Mouse (Mus musculus) thymus, postnatal 25 days (tissue): ENCODE results near the gene Ndufs3.

Experiments
- DNase-seq: peaks from one replicate; pipeline ENCODE4 v3.0.0; 2022

Gene Ndufs3

DNA sequence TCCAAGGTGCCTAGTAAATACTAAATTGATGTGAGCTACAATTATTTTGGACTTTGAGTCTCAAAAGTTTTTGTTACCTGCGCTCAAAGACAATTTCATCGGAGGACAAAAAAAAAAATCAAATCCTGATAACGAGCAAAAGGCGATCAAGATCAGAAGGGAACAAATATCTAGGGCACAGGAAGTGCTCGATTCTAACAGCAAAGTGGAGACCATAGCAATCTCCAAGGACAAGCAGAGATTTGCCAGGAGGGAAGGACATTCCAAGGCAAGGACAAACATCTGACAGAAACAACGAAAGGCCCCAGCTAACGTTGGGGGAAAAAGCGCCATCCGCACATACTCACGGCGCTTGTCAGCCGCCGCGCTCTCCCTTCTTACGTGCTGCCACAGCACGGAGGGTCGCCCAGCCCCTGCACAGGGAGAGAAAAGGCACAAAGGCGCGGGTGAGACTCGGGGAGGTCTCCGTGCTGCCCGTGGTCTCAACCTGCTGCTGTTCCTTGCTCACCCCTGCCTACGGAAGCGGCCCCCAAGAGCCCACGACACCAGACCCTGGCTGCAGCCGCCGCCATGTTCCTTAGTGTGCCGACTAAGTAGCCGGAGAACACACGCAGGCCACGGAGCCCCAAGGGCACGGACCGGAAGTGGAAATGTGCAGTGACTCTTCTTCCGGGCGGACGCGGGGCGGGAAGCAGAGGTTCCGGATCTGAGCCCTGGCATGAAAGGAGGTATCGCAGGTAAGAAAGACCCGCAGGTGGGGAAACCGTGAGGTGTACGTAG, at the start of gene Ndufs3, which contains the start of gene Kbtbd4:
Gene Ndufs3, minus strand, starts transcription at position 752 of the 780 bp plus-strand sequence.
Gene Kbtbd4, plus strand, starts transcription at position 665 of the 780 bp plus-strand sequence.
- peak; percentile 90 for DNase-seq

DNA sequence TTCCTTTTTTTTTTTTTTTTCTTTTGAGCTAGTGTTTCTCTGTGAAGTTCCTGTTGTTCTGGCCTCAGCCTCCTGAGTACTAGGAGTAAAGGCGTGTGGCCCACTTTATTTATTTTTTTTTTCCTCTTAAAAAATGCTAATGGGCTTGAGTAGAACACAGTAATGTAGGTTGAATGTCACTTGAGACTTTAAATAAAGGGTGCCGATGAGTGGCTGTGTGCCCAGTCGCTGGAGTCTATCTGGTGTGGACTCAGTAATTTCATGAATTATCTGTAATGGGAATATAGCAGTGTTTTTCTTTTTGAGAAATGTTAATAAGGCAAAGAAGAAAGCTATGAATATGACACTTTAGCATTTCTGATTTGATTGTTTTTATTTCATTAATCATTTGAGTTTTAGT, 48.8 kb upstream of the Ndufs3 start:
- DNase-seq, result no peak

DNA sequence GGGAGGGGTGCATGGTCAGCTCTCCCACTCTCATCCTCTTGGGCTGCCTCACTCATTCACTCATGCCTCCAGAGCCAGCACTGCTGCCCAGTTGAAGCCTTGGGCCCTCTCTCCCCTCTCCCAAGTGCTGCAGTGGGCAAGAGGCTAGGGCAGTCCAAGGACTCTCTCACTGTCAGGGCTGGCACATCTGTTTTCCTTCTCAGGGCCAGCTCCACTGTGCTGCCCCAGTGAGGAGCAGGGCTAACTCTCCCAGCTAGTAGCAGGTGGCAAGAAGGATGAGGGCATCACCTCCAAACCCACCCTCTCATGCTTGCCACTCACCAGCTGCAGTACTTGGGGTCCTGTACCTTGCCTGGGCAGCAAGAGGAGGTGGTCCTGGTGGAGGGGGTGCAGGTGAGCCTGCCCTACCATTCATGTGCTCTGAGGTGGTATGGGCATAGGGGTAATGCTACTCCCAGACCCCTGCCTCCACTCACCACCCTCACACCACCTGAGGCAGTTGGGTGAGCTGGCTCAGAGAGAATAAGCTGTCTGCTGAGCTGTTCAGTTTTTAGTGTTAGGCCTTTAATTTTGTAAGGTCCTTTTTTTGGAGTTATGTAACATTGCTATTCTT, 46.1 kb upstream of the Ndufs3 start:
- no peak for DNase-seq

DNA sequence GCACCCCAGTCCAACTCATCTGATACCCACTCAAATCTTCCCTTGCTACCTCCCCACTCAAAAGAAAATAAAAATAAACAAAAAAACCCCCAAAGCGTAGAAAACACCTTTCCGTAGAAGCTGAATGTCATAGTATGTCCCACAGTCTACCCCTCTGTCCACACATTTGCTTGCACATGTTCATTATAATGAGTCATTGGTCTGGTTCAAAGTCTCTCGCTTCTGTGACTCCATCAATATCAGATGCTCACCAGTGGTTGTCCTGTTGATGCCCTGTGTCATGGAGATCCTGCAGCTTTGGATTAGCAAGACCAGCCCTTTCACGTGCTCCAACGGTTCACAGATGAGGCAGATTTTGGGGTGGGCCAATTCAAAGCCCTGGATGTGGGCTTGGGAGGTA, 45.5 kb upstream of the Ndufs3 start:
- no peak for DNase-seq

DNA sequence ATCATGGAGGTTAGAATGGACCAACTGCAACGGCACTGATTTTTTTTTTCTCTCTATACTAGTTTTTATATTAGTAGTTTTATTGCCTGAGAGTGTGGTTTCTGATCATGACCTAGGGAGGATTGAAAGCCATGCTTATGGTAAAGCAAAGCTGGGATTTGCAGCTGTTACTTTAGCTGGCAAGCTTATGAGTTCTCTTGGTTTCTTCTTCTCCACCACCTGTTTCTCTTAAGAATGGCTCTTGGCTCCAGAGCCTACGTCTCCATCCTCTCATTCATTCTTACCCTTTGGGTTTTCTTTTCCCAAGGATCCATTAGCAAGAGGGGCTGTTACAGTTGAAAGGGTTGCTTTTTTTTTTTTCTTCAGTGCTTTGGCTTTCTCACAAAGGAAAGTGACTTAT, 37.1 kb upstream of the Ndufs3 start:
- DNase-seq, result no peak

DNA sequence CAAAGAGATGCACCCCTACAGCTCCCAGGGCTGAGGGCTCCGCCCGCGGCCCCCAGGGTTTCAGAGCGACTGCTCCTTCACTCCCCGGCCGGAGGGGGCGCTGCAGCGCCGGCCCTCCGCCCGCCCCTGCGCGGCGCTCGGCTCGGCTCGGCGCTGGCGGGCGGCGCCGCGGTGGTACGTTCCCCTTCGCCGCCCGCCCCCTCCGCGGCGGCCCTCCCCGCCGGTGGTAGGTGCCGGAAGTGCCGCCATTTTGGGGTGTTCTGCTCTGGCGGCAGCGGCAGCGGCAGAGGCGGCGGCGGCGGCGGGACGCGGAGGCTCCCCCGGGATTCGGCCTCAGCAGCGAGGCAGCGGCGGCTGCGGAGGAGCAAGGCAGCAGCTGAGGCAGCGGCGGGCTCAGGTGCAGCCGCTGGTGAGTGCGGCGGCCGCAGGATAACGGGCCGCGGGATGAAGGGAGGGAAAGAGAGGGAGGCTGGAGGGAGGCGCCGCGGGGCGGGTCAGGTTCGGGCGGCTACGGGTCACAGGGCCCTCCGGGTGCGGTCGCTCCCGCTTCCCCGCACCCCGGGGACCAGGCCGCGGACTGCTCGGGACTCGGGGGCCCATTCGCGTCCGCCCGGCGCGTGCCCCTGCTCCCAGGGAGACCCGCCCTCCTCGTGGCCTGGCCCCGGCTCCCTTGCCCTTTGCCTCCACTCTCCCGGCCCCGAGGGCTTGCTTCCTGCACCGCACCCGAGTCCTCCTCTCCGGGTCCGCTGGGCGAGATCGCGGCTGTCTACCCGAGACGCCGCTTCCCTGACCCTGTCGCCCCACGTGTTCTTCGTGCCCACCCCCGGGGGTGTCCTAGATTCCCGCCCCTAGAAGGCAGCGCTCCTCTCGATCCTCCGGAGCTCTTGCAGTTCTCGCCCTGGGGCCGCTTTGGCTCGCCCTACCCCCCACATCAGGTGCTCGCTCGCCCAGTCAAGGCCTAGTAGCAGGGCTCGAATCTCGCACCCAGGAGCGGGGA, 35.9 kb upstream of the Ndufs3 start, which contains the start of gene Celf1:
Gene Celf1, plus strand, starts transcription at position 150 of the 997 bp plus-strand sequence.
- DNase-seq, result peak; percentile 88

DNA sequence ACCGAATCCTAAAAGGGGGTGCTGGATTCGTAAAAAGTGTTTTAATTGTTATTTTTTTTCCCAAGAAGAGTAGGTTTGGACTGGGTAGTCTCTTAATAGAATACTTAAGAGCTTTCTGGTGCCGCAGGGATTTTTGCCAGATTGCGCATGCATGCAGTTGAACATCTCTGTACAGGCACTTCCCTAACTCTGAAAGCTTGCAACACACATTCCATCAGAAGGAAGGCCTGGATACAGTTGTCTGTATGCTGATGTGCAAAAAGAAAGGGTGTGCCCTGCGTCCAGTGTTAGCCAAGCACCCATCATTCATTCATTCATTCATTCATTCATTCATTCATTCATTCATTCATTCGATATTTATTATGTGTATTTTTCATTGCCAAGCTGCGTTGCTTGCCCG, 35.1 kb upstream of the Ndufs3 start:
- DNase-seq, result no peak

DNA sequence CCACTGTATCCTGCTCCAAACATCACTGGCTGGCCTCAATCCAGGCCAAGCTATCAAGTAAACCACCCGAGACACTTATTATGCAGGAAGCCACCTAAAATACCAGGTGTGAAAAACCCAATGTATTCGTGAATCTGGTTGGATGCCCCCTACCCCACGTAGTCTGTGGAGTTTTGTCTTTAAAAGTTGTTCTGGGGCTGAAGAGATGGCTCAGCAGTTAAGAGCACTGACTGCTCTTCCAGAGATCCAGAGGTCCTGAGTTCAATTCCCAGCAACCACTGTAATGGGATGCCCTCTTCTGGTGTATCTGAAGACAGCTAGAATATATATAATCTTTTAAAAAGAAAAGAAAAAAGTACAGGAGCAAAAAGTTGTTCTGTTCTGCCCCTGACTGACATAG, 33.7 kb upstream of the Ndufs3 start:
- no peak for DNase-seq

DNA sequence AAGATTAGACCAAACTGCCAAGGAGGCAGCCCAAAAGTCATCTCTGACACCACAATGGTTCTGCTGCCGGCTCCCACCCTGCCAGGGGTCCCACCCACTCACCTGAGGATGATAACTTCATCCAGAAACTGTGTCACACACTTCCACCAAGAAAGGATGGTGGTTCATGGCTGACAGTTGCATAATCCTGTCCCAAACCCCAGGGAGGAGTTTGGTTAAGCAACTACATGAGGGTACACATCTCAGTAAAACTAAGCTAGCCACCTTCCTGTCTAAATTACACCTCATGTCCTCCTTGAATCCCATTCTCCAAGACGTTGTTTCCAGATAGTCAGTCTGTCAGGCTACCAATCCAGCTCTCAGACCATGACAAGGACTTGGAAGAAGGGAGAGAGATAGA, 27.6 kb upstream of the Ndufs3 start:
- DNase-seq, result no peak

DNA sequence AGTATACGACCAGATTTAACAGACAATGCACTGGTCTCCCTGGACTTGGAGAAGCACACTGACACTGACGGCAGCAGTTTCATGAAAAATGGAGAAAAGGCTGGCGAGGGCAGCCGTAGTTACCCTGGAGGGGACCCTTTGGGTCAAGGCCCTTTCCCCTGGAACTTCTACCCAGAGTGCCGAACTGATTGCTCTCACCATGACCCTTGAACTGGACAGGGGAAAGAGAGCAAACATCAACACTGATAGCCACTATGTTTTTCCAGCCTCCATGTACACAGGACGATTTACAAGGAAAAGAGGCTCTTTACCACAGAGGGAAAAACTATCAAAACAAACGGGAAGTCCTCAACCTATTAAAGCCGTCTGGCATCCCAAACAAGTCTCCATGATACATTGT, 27.2 kb upstream of the Ndufs3 start:
- no peak for DNase-seq

DNA sequence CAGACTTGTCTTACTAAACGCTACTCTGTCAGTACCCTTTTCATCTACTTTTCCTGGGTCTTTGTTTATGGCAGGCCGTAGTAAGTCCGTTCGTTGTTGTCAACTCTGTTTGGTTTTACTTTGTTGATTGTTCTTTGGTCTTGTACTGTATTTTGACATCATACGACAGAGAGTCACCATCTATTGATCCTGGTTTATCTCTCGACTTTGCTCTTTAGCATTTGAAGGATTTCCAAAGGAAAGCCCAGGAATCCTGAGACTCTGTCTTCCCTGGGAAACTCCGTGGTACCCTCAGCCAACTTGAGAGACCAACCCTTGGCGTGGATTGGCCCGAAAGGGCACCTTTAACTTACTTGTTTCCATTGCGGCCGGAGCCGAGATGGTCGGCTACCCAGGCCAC, 23.9 kb upstream of the Ndufs3 start:
- no peak for DNase-seq

DNA sequence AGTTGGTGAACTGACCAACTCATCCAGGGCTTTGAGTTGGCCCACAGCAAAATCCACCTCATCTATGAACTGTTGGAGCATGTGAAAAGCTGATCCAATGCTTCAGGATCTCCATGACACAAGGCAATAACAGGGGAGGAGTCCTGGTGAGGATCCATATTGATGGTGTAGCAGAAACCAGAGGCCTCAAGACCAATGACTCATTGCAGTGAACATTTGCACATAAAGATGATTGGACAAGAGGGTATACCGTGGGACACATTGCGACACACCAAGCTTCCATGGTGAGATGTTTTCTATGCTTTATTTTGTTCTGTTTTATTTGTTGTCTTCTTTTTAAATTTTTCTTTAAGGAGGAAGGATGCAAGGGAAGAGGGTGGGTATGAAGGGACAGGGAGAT, 18.0 kb upstream of the Ndufs3 start:
- DNase-seq, result no peak

DNA sequence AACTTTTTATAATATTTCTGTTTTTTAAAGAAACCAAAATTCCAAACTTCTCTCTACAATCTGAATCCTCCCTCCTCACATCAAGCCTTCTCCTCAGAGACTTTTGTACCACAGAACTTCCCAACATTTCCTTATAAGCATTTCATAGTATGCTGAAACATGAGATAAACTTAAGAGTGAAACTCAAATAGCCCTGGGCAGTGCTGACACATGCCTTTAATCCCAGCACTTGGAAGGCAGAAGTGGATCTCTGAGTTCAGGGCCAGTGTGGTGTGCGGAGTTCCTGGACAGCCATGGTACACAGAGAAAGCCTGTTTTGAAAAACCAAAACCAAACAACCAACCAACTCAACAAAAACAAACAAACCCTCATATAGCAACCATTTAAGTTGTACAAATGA, 16.6 kb upstream of the Ndufs3 start:
- DNase-seq, result no peak

DNA sequence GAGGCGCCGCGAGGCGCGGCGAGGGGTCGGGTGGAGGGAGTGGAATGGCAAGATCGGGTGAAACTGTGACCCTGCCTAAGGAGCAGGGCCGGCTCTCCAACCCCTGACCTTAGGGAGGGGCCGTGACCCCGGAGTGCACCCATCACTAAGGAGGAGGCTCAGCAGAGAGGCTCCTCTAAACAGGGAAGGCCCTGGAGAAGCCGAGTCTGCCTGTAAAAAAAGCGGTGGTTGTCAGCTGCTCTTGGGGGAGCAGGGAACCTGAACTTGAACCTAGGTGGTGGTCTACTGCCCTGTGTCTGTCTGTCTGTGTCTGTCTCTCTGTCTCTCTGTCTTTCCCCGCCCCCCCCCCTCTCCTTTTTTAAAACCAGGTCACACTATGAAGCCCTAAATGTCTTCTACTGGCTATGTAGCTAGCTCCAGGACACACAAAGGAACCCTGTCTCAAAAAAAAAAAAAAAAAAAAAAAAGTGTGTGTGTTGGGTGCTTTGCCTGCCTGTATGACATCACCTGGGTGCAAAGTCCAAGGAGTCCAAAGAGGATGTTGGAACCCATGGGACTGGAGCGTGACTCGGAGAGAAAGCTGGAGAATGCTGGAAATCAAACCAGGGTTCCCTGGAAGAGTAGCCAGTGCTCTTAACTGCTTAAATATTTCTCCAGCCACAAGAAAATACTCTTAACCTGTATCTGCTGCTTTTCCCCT, 13.5 kb upstream of the Ndufs3 start:
- no peak for DNase-seq

DNA sequence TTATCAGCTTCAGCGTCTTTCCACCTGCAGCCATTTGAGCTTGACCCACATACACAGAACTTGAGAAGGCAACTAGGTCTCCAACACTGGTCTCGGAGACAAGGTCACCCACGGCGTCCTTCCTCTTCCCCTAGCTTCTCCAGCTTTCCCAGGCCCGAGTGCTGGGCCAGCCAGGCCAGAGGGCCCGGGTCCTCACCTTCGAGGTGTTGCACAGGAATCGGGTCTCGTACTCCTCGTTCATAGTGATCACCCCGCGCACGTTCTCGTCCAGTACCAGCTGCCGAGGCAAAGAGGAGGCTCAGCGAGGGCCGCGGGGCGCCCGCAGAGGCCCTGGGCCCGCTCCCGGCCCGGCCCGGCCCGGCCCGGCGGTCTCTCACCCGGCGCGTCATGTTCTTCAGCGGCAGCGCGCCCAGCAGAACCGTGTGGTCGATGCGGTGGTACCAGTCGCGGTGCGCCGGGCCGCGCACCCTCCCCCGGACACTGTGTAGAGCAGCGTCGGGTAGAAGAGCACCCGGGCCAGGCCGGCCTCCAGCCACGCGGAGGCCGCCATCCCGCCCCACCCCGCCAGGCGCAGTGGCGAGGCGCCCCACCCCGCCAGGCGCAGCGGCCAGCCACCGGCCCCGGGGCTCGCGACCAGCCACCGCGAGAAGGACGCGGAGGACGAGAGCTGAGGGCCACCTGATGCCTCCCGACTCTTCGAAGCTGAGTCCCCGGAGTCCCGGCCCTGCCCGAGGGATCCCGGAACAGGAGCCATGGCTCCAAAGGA, 12.8 kb upstream of the Ndufs3 start:
- DNase-seq, result peak; percentile 70

DNA sequence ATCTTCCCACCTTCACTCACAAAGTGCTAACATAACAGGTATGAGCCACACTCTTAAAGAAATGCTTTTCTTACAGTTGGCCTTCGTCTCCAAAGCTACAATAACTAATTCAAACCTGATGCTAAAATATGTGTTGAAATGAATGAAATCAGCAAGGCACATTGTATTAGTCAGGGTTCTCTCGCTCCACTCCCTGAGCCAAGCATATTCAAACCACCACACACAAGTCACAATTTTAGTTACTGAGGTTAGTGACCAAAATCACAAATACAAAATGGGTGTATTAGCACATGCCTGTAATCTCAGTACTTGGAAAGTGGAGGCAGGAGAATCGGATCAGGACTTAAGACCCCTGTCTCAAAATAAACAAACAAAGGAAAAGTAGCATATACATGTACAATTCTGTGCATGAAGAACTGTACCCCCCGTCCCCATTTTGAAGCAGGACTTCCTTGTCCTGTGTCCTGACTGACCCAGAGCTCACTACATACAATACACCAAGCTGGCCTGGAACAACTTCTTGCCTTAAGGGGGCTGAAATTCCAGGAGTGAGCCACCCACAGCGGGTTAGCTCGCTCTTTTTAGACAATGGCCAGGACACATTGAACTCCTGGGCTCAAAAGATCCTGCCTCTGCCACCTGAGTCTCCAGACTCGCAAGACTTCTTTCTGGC, 12.1 kb upstream of the Ndufs3 start:
- no peak for DNase-seq

DNA sequence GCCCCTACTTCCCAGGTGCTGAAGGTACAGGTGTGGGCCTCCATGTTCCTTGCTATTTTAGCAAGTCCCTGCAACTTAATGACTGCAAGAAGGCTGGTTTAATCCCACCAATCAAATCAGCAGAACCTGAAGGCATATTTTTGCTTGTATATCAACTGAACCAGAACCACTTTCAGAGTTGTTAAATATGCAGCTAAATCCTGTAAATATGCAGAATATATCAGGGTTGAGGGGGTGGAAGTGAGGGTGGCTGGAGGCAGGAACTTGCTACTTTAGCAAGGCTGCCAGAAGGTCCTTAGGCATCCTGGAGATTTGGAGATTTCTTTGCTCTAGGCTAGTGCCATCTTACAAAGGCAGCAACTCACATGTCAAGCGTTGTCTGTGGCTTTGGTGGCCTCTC, 10.9 kb upstream of the Ndufs3 start:
- DNase-seq, result no peak

DNA sequence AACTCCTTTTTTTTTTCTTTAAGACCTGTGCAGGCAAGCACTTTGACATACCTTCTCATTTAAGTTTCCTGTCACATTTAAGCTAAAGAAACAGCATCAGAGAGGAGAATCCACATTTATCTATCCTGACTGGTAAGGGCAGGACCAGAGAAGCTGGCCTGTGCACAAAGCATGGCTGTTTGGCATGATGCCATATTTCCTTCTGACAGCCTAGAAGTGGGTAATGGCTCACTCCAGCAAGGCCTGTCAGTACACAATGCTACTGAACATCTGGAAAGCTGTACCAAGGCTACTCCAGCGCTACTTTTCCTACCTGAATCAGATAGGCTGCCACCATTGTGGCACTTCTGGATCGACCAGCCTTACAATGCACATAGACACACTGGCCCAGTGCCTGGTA, 9.0 kb upstream of the Ndufs3 start:
- DNase-seq, result no peak

DNA sequence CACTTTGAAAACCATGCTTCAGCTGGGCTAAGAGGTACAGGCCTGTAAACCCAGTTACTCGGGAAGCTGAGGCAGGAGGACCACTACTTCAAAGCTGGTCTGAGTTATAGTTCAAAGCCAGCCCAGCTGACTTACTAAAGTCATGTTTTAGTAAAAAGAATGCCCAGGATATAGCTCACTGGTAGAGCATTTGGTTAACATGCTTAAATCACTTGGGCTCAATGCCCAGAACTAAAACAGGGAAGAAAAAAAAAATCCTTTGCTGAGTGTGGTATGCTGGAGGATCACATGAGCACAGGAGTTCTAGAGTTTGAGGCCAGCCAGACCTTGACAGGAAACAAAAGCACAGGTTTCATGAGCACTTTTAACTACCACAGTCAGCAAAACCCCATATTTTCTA, 7.0 kb upstream of the Ndufs3 start:
- no peak for DNase-seq

DNA sequence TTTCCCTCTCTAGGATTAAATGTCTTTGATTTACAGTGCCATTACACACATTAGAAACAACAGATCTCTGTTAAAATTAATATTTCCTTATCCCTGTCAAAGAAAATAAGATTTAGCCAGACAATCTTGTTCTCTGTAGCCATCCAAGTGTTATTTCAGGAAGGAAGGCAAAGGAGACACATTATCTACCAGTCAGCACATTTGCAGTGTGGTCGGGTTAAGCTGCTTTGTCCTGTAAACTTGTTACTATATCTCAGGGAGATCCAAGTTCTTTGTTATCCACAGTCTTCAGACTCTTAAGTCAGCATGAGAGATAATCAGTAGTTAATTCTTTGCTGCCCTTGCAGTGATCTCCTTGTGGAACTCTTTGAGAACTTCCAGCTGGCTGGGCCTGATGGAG, 6.2 kb upstream of the Ndufs3 start:
- DNase-seq, result no peak

DNA sequence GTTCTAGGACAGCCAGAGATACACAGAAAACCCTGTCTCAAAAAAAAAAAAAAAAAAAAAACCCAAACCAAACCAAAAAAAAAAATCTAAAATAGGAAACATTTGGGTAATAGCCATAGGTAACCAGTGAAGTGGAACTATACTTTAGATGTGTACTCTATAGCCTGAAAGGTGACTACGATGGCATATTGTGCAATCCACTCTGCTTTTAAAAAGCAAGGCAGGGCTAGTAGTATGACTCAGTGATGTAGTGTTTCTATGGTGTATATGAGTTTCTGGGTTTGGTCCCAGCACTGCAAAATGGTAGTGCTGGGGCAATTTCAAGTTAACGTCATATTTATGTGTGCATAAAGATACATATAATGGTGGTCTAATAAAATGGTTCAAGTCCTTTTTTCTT, 2.1 kb upstream of the Ndufs3 start:
- DNase-seq, result no peak
